Mouse (Mus musculus) embryonic facial prominence, embryonic 14.5 days (tissue): ENCODE measurements around the gene Cobll1. TPM values are rescaled to one million over a fixed set of nuclear protein-coding genes. Genes with fewer than 3 reads are reported as not detected.
A peak's percentile ranks its signal among the peaks of the same experiment; 100 is the strongest.

Experiments
- ATAC-seq: fragments of 200-750 bp; cut with Nextera tagmentation; 2 replicates; pipeline ENCODE4 v1.8.0; 2017; ENCODE audit warnings: low read depth, moderate number of reproducible peaks, moderate TSS enrichment
- DNase-seq: peaks from one replicate; pipeline ENCODE4 v3.0.0-alpha.2; 2015; ENCODE audit warnings: low spot score
- H3K27ac ChIP-seq: fragments of 300-500 bp; sonication (generic); replicated peaks from 2 replicates; pipeline ENCODE4 v1.5.1; 2014; ENCODE audit warnings: low read depth, mild to moderate bottlenecking, low read length, moderate library complexity
- H3K27me3 ChIP-seq: fragments of 300-500 bp; sonication (generic); replicated peaks from 2 replicates; pipeline ENCODE4 v1.6.1; 2014; ENCODE audit warnings: low read length; ENCODE audit not compliant: control insufficient read depth, insufficient read depth
- H3K36me3 ChIP-seq: fragments of 300-500 bp; sonication (generic); 2 replicates; pipeline ENCODE4 v1.6.1; 2014; ENCODE audit warnings: low read length, mixed read lengths; ENCODE audit not compliant: control insufficient read depth, insufficient read depth
- H3K4me1 ChIP-seq: fragments of 300-500 bp; sonication (generic); 2 replicates; pipeline ENCODE4 v1.6.1; 2014; ENCODE audit warnings: antibody characterized with exemption, low read length; ENCODE audit not compliant: control insufficient read depth, insufficient read depth
- H3K4me2 ChIP-seq: fragments of 300-500 bp; sonication (generic); 2 replicates; pipeline ENCODE4 v1.6.1; 2014; ENCODE audit warnings: low read depth, mild to moderate bottlenecking, low read length, moderate library complexity, mixed read lengths
- H3K4me3 ChIP-seq: fragments of 300-500 bp; sonication (generic); 2 replicates; pipeline ENCODE4 v1.5.1; 2014; ENCODE audit warnings: low read depth, mild to moderate bottlenecking, low read length
- H3K9ac ChIP-seq: fragments of 300-500 bp; sonication (generic); 2 replicates; pipeline ENCODE4 v1.6.1; 2014; ENCODE audit warnings: low read depth, mild to moderate bottlenecking, low read length, moderate library complexity, mixed read lengths
- H3K9me3 ChIP-seq: fragments of 300-500 bp; sonication (generic); 2 replicates; pipeline ENCODE4 v1.6.1; 2016; ENCODE audit warnings: low read length; ENCODE audit not compliant: control insufficient read depth
- WGBS: fragments of 180-500 bp; shearing (Covaris S2); extraction: QIAGEN DNeasy Blood & Tissue Kit; methylation state at CpG from one replicate; pipeline ENCODE4 v1.1.7; 2014; 5-methylcytosine and 5-hydroxymethylcytosine counted together
- polyA plus RNA-seq: library from polyadenylated mRNA; unstranded; fragments of >200 nt; fragmentation: Nextera tagmentation; extraction: Ambion mirVana; gene quantifications from 2 replicates; pipeline ENCODE4 v1.2.1, GENCODE M21; 2014

Cobll1 gene
- polyA plus RNA-seq, 1 experiment from 2014 or later: 4.1 TPM

GRCm38 (mm10) chr2:65141093-65141661 lies 98.0 kb downstream of the Cobll1 start:
- H3K9ac ChIP-seq: no peak overlapping the region
- DNase-seq (no peak), ATAC-seq (no peak)
- H3K4me1 ChIP-seq: no peaks in the 10 kb centered on the region
- no peak overlapping the region for H3K4me2 ChIP-seq
- H3K36me3 ChIP-seq: no peaks in the 10 kb centered on the region
- no peak overlapping the region for H3K4me3 ChIP-seq
- no peak overlapping the region for H3K27ac ChIP-seq
- peaks cover 7% of the 10 kb centered on the region; the same call in 1 of the 2 replicates for H3K9me3 ChIP-seq
- WGBS: 59% methylated on average over 4 of the region's 4 CpGs
- H3K27me3 ChIP-seq: no peaks in the 10 kb centered on the region

- ATAC-seq (0 out of 2 replicates have a peak, but pooled peaks have one; percentile 60), DNase-seq (peak; percentile 53)
- Histone ChIP-seq H3K27me3 (no peaks in the 10 kb centered on the region), H3K4me1 (no peaks in the 10 kb centered on the region), H3K4me2 (no peak overlapping the region), H3K27ac (no peak overlapping the region), H3K9ac (no peak overlapping the region), H3K36me3 (no peaks in the 10 kb centered on the region), H3K9me3 (peaks cover 7% of the 10 kb centered on the region; the same call in 1 of the 2 replicates), H3K4me3 (no peak overlapping the region)
- WGBS: 54% methylated on average over 6 of the region's 6 CpGs
These were observed 98.8 kb downstream of the Cobll1 start for GRCm38 (mm10) chr2:65140330-65140922.

DNA sequence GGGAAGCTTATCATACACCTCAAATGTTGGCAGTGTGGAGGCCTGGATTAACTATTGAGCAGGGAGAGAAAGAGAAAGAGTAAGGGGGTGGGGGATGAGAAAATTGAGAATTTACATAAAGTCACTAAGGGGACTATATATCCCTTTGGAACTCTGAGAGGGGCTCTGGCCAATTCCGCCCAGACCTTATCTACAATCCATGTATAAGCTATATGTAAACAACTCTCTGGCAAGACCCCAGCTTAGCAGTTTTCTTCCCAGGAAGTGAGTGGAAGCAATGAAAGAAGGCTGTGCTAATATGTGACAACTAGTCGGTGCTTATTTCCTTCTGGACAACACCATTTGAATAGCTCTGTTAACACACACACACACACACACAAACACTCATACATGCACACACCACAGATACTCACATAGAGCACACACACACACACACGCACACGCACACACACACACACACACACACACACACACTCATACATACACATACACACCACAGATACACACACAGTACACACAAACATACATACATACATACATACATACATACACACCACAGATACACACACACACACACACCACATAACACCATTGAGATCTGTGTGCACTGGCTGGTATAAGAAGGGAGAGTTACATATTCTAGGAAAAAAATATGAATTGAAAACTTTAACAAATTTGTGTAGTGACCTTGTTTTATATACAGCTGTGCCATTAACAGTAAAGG lies 99.4 kb downstream of the Cobll1 start:
- Histone ChIP-seq H3K36me3 (no peaks in the 10 kb centered on the region), H3K4me1 (no peaks in the 10 kb centered on the region), H3K27me3 (no peaks in the 10 kb centered on the region), H3K9me3 (peaks cover 7% of the 10 kb centered on the region; the same call in 1 of the 2 replicates), H3K9ac (no peak overlapping the region), H3K4me2 (no peak overlapping the region), H3K4me3 (no peak overlapping the region), H3K27ac (no peak overlapping the region)
- ATAC-seq (0 out of 2 replicates have a peak, but pooled peaks have one; percentile 37), DNase-seq (no peak)
- WGBS: 70% methylated on average over 4 of the region's 4 CpGs

- no peak overlapping the region for H3K9ac ChIP-seq
- H3K4me1 ChIP-seq: no peaks in the 10 kb centered on the region
- DNase-seq (no peak), ATAC-seq (no peak)
- no peaks in the 10 kb centered on the region for H3K36me3 ChIP-seq
- H3K4me2 ChIP-seq: no peak overlapping the region
- peaks cover 7% of the 10 kb centered on the region; the same call in 1 of the 2 replicates for H3K9me3 ChIP-seq
- H3K27ac ChIP-seq: no peak overlapping the region
- no peaks in the 10 kb centered on the region for H3K27me3 ChIP-seq
- WGBS: 79% methylated on average over 5 of the region's 5 CpGs
- no peak overlapping the region for H3K4me3 ChIP-seq
These were observed 100.2 kb downstream of the Cobll1 start for GRCm38 (mm10) chr2:65138992-65139391.

DNA sequence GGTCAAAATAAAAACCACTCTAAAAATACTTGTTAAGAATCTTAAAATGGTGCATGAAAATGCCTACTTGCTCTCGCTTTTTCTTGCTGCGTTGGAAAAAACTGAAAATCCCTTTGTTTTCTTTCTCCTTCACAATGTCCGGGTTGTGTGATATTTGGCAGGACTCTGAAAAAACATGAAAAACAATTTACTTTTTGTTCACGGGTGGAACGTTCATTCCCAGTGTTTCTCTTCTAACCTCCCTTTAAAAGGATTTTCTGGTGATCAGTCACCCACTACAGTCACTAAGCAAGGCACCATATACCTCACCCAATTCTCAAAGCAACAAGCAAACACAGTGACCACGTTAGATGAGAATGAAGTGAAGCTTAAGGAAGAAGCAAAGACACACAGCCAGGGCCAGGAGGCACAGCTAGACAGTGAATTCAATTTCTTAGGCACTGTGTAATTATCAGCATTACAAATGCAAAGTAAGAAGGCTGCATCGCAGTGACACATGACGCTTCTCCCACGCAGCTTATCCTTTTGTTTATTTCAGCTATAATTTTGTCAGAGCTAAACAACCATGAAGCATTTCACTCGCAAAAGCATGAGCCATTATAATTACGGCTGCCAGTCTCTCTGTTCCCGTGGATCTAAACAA lies 112.9 kb downstream of the Cobll1 start:
- H3K4me2 ChIP-seq: no peak overlapping the region
- ATAC-seq: no peak
- H3K9me3 ChIP-seq: peaks cover 3% of the 10 kb centered on the region; the same call in 1 of the 2 replicates
- H3K27ac ChIP-seq: no peak overlapping the region
- H3K4me1 ChIP-seq: no peaks in the 10 kb centered on the region
- no peaks in the 10 kb centered on the region for H3K36me3 ChIP-seq
- DNase-seq: peak; percentile 32
- H3K4me3 ChIP-seq: no peak overlapping the region
- H3K9ac ChIP-seq: no peak overlapping the region
- no peaks in the 10 kb centered on the region for H3K27me3 ChIP-seq
- 63% methylated on average over 12 of the region's 12 CpGs for whole genome bisulfite sequencing

GRCm38 (mm10) chr2:65123702-65124101 lies 115.5 kb downstream of the Cobll1 start:
- H3K36me3 ChIP-seq: no peaks in the 10 kb centered on the region
- no peak overlapping the region for H3K9ac ChIP-seq
- no peak overlapping the region for H3K4me3 ChIP-seq
- H3K27me3 ChIP-seq: no peaks in the 10 kb centered on the region
- H3K9me3 ChIP-seq: no peaks in the 10 kb centered on the region
- ATAC-seq (no peak), DNase-seq (no peak)
- no peak overlapping the region for H3K27ac ChIP-seq
- peaks cover 11% of the 10 kb centered on the region for H3K4me1 ChIP-seq
- H3K4me2 ChIP-seq: no peak overlapping the region
- 61% methylated on average over 3 of the region's 3 CpGs for WGBS

DNA sequence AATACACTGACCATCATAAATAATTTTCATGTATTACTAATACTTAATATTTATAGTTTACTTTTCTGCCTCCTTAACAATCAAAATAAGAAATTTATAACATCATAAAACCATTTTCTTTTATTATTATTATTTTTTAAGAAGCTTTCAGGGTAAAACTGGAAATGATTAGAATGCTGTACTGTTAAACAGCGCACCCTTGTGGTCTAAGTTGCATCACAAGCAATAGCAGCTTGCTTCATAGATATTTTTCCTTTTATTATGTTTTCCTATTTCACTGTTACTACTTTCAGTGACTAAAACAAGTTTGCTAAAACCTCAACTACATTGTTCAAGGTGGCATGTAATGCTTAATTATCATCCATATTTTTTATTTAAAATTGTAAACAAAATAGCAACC lies 117.8 kb downstream of the Cobll1 start:
- Histone ChIP-seq H3K4me3 (no peak overlapping the region), H3K4me2 (no peak overlapping the region), H3K27ac (no peak overlapping the region), H3K9ac (no peak overlapping the region), H3K27me3 (no peaks in the 10 kb centered on the region), H3K4me1 (peaks cover 11% of the 10 kb centered on the region), H3K36me3 (no peaks in the 10 kb centered on the region), H3K9me3 (no peaks in the 10 kb centered on the region)
- WGBS: 2% methylated on average over 1 of the region's 1 CpGs
- peak; percentile 41 for DNase-seq
- no peak for ATAC-seq

DNA sequence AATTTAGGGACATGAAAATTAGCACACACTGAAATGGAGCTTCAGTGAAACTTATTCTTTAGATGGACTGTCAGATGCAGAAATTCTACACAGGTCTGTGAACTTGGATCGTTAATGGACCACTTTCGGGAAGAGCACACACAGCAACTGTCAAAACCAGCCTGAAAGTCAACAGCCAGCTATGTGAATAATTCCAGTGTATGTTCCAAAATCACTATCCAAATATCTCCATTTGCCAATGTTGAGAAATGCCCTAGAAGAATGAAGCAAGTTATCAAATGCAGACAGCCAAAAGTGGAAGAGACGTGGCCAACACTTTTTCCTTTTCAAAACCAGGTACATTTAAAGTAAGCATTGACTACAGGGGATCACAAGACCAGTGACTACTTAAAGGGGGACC lies 118.2 kb downstream of the Cobll1 start:
- WGBS: 65% methylated on average over 3 of the region's 3 CpGs
- Histone ChIP-seq H3K4me3 (no peak overlapping the region), H3K4me2 (no peak overlapping the region), H3K4me1 (peaks cover 11% of the 10 kb centered on the region), H3K9me3 (no peaks in the 10 kb centered on the region), H3K27me3 (no peaks in the 10 kb centered on the region), H3K9ac (no peak overlapping the region), H3K36me3 (no peaks in the 10 kb centered on the region), H3K27ac (no peak overlapping the region)
- ATAC-seq (no peak), DNase-seq (no peak)
